9 mouse cellular contexts compared by ENCODE assay signal in genomic region chr12:75836524-75836962, GRCm38 (mm10). TPM values are rescaled to one million over a fixed set of nuclear protein-coding genes. Genes with fewer than 3 reads are reported as not detected.
DNase-seq lines count a peak whose midpoint lies in the region; ATAC-seq lines count a peak whose summit lies in the region.
"Had no signal": no experiment of that assay in that cellular context is flagged by ENCODE, and none has a peak within 500 bp of the region (broad histone marks: within the 10 kb centered on the region; RNA-seq: fewer than 3 reads in every experiment).

No protein-coding gene starts in this region.

- DNase-seq in limb, embryonic 11.5 days (ENCODE audit: low spot score): peak; percentile 42
- DNase-seq in limb, embryonic 10.5 days (ENCODE audit: low spot score): no peak
- DNase-seq in heart, postnatal 10 days: peak; percentile 41 to 56
- DNase-seq in liver, embryonic 13.5 days: no peak
- DNase-seq in retina, postnatal 7 days (ENCODE audit: low read depth, low spot score): peak; percentile 73
- no peak for DNase-seq in forebrain, embryonic 11.5 days (ENCODE audit: low spot score)
- DNase-seq in MN1 (ENCODE audit: low spot score): no peak
- no peak for DNase-seq in layer of hippocampus, adult 9-11 months

- no peak overlapping the region for H3K9ac ChIP-seq in limb, embryonic 11.5 days (ENCODE audit: low read length)
- H3K9ac ChIP-seq in liver, embryonic 13.5 days: no peak overlapping the region
- H3K9ac ChIP-seq in forebrain, embryonic 11.5 days (ENCODE audit: low read length): no peak overlapping the region
- H3K9ac ChIP-seq: embryonic facial prominence, embryonic 15.5 days had no signal

- H3K4me3 ChIP-seq in limb, embryonic 11.5 days (ENCODE audit: low read depth, low read length): no peak overlapping the region
- H3K4me3 ChIP-seq in limb, embryonic 10.5 days: no peak overlapping the region
- no peak overlapping the region for H3K4me3 ChIP-seq in liver, embryonic 13.5 days (replicated peaks)
- no peak overlapping the region for H3K4me3 ChIP-seq in forebrain, embryonic 11.5 days (ENCODE audit: low read depth, low read length)
- H3K4me3 ChIP-seq: embryonic facial prominence, embryonic 15.5 days had no signal

- H3K4me1 ChIP-seq in limb, embryonic 11.5 days (ENCODE audit: control insufficient read depth, insufficient read depth, low read length): peaks cover 26% of the 10 kb centered on the region
- peaks cover 57% of the 10 kb centered on the region for H3K4me1 ChIP-seq in limb, embryonic 10.5 days
- peaks cover 12% of the 10 kb centered on the region for H3K4me1 ChIP-seq in liver, embryonic 13.5 days (replicated peaks)
- peaks cover 6% of the 10 kb centered on the region; the same call in 1 of the 2 replicates for H3K4me1 ChIP-seq in forebrain, embryonic 11.5 days (replicated peaks; ENCODE audit: control insufficient read depth, insufficient read depth, low read length)

- intact Hi-C loops in heart, postnatal 10 days (cut with DNase I): loop anchor here (2.0 kb wide), 1 partner anchor 18 kb away; the partner anchor contains the start of gene Syne2

- H3K9me3 ChIP-seq in limb, embryonic 11.5 days (ENCODE audit: control insufficient read depth, low read length): no peaks in the 10 kb centered on the region
- H3K9me3 ChIP-seq in limb, embryonic 10.5 days (replicated peaks): no peaks in the 10 kb centered on the region
- H3K9me3 ChIP-seq in liver, embryonic 13.5 days (replicated peaks): no peaks in the 10 kb centered on the region
- no peaks in the 10 kb centered on the region for H3K9me3 ChIP-seq in forebrain, embryonic 11.5 days (ENCODE audit: control insufficient read depth, low read length)
- H3K9me3 ChIP-seq: embryonic facial prominence, embryonic 15.5 days had no signal

- no peaks in the 10 kb centered on the region for H3K27me3 ChIP-seq in limb, embryonic 11.5 days (ENCODE audit: control insufficient read depth, insufficient read depth, low read length)
- no peaks in the 10 kb centered on the region for H3K27me3 ChIP-seq in limb, embryonic 10.5 days (ENCODE audit: low read depth, poor library complexity, severe bottlenecking)
- H3K27me3 ChIP-seq in liver, embryonic 13.5 days: peaks cover 23% of the 10 kb centered on the region; the same call in 1 of the 2 replicates
- H3K27me3 ChIP-seq in forebrain, embryonic 11.5 days (ENCODE audit: control insufficient read depth, insufficient read depth, low read length): no peaks in the 10 kb centered on the region
- H3K27me3 ChIP-seq: embryonic facial prominence, embryonic 15.5 days had no signal

- H3K27ac ChIP-seq in limb, embryonic 11.5 days (replicated peaks; ENCODE audit: low read depth, low read length): no peak overlapping the region
- no peak overlapping the region for H3K27ac ChIP-seq in limb, embryonic 10.5 days
- H3K27ac ChIP-seq in liver, embryonic 13.5 days: no peak overlapping the region
- H3K27ac ChIP-seq in forebrain, embryonic 11.5 days (ENCODE audit: low read depth, low read length): no peak overlapping the region
- H3K27ac ChIP-seq: embryonic facial prominence, embryonic 15.5 days had no signal

- no peaks in the 10 kb centered on the region for H3K36me3 ChIP-seq in limb, embryonic 11.5 days (ENCODE audit: control insufficient read depth, insufficient read depth, low read length)
- H3K36me3 ChIP-seq in limb, embryonic 10.5 days: peaks cover 9% of the 10 kb centered on the region
- H3K36me3 ChIP-seq in liver, embryonic 13.5 days: no peaks in the 10 kb centered on the region
- no peaks in the 10 kb centered on the region for H3K36me3 ChIP-seq in forebrain, embryonic 11.5 days (ENCODE audit: control insufficient read depth, insufficient read depth, low read length)
- H3K36me3 ChIP-seq: embryonic facial prominence, embryonic 15.5 days had no signal

- 39% methylated on average over 11 of the region's 11 CpGs for WGBS in limb, embryonic 11.5 days
- 45% methylated on average over 11 of the region's 11 CpGs for WGBS in limb, embryonic 10.5 days
- WGBS in liver, embryonic 13.5 days (ENCODE audit: insufficient replicate concordance): 9% methylated on average over 11 of the region's 11 CpGs
- 32% methylated on average over 11 of the region's 11 CpGs for WGBS in forebrain, embryonic 11.5 days

- no peak overlapping the region for H3K4me2 ChIP-seq in limb, embryonic 11.5 days (ENCODE audit: low read depth, severe bottlenecking)
- peak overlapping the region; percentile 10; the same call in 1 of the 2 replicates for H3K4me2 ChIP-seq in liver, embryonic 13.5 days
- H3K4me2 ChIP-seq in forebrain, embryonic 11.5 days (ENCODE audit: low read depth, low read length, severe bottlenecking): no peak overlapping the region
- H3K4me2 ChIP-seq: embryonic facial prominence, embryonic 15.5 days had no signal

- no peak for ATAC-seq in limb, embryonic 11.5 days (ENCODE audit: insufficient number of reproducible peaks, low FRiP score, low TSS enrichment, low read depth)
- ATAC-seq in liver, embryonic 13.5 days (ENCODE audit: low read depth): no peak
- no peak for ATAC-seq in forebrain, embryonic 11.5 days (replicated peaks; ENCODE audit: low FRiP score)

RNA-seq across cellular contexts. Expression of gene Syne2, which starts 18.6 kb away (rescaled TPM):
- polyA plus RNA-seq in limb, embryonic 11.5 days (2014; fragmentation: Nextera tagmentation; extraction: Ambion mirVana): 96.6 and 100 TPM in 2 replicates
- polyA plus RNA-seq in limb, embryonic 10.5 days (2016; fragmentation: Nextera tagmentation; extraction: Ambion mirVana): 89.8 and 113 TPM in 2 replicates
- 10 to 100 TPM; 55.8 to 59.1 TPM for total RNA-seq in heart, postnatal 10 days (2021)
- 4.9 and 5.1 TPM in 2 replicates for polyA plus RNA-seq in liver, embryonic 13.5 days (2015; fragmentation: Nextera tagmentation; extraction: Ambion mirVana)
- 117 and 127 TPM in 2 replicates for polyA plus RNA-seq in forebrain, embryonic 11.5 days (2014; fragmentation: Nextera tagmentation; extraction: Ambion mirVana)

Comparison
In these comparisons a context has a peak if more than half of its experiments do, and no peak if none do; other contexts are left out.
1. DNase-seq: peak in limb, embryonic 11.5 days (single experiment), heart, postnatal 10 days (2 of 2) and retina, postnatal 7 days (single experiment); none in limb, embryonic 10.5 days (single experiment), liver, embryonic 13.5 days (single experiment), forebrain, embryonic 11.5 days (single experiment), MN1 (single experiment) and layer of hippocampus, adult 9-11 months (single experiment).
2. RNA of gene Syne2, which starts 18.6 kb away (polyA plus RNA-seq): 117 to 127 TPM in forebrain, embryonic 11.5 days, 89.8 to 113 TPM in limb, embryonic 10.5 days and 96.6 to 100 TPM in limb, embryonic 11.5 days; 4.9 to 5.1 TPM in liver, embryonic 13.5 days; every median in the first group is over 10 times any median in the second.